Mouse (Mus musculus) mouse embryonic stem cell (cell line): ENCODE measurements at regions not wholly inside any gene's neighbourhood (a gene's known extent, or its start where the extent isn't known, plus 50 kb on each side); places are given as distances from the start of the nearest gene placed in this dataset.

Experiments
- in situ Hi-C, 2 experiments: fragments of 300-500 bp; cut with MboI; formaldehyde crosslinking; loops; 1 replicate in 1 of 2; 3 replicates in 1 of 2; pipeline ENCODE4 v1.14.3; 2019 to 2020; ENCODE audit warnings: low sequenced_read_pairs in 2 of 2, low pct_unique_long_range_greater_than_20kb in 1 of 2, mixed read lengths in 1 of 2; ENCODE audit not compliant: unreplicated experiment in 1 of 2

DNA sequence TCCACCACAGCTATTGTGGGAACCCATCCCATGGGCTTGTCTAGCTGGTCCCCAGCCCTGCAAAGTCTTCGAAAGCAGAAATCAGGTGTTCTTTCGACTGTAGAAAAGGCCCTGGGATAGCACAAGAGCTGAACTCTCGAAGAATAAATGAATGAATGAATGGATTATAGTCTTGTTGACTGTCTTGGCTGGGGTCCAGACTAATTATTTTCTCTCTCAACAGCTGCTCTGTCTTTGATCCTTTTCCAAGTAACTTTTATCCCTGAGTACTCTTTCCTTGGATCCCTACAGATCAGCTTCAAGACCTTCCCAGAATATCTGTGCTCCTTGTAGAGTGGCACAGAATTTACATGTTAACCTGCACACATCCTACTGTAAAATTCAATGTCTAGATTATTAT lies 266.3 kb upstream of the Msx2 start:
- in situ Hi-C loops: no loop called here

DNA sequence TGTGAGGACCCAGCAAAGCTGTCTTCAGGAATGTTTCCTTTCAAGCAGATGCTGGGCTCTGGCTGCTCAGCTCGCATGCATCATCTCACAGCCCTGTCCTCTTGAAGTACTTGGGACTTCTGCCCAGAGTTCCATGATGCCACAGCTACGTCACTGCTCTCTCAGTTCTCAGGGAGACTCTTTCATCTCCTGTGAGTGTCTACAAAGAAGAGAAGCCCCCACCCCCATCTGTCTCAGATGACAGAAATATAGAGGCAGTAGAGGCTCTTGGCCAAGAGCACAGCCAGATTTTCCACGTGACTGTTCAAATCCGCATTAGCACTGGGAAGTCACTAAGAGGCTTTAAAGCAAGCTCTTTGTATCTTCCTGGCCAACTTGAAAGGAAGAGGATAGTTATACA lies 262.1 kb upstream of the Msx2 start:
- in situ Hi-C loops: no loop called here

DNA sequence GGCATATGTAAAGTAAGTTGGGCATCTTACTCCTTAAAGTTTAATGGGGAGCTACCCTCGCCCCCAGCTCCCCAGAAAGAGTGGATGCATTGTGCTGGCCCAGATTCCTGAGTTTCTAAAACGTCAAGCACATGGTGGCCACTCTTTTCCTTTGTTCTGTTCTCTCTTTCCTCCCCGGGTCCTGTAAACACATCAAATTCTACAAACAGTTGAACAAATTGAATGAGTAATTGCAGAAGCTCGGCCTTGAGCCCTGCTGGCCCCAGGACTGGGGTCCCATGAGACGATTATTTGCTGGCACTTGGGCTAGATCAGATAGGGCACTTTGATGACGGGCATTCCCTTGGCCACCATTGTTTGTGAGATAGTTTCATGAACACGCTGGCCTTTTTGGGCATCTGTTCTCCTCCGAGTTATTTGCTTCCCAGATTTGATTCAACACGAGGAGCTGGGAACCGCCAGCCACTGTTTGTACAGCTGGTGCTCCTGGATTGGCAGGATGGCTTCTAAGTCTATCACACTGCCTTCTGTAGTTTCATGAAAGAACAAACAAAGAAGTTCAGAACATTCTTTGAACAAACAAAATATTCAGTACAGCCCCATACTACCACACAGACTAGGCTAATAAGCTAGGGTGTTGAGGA lies 257.5 kb upstream of the Msx2 start:
- in situ Hi-C loops: no loop called here

DNA sequence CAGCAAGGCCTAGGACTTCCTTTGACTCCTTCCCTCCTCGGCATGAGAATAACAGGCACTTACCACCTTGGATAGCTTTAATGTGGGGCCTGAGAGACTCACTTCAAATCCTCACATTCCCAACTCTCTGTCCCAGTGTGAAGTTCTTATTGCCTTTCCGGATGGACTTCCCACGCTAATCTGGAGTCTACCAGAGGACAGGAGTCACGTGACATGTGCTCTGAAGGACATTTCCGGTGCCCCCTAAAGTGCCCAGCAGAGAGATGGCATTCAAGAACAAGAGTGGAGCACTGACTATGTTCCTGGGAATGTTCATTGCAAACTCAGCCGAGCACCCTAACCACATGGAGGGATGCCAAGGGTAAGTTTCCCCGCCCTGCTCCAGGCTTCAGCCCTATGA lies 257.0 kb upstream of the Msx2 start:
- in situ Hi-C loops: no loop called here

DNA sequence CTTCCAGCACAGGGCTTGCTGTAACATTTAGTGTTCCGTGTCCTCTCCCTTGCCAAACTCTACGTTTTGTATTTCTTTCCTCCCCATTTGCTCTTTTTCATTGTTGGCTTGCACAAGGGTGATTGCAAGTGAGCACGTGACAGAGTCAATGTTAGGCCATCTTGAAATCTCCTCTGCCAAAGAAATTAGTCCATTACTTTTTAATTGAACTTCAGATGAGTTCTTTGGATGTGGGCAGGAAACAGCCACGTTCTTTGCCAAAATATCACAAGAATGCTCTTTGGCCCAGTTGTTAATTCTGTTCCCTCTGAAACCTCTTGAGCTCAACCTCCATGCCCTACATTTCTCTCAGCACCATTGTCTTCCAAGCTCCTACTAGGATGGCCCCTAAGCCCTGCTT lies 253.2 kb upstream of the Msx2 start:
- in situ Hi-C loops: no loop called here

DNA sequence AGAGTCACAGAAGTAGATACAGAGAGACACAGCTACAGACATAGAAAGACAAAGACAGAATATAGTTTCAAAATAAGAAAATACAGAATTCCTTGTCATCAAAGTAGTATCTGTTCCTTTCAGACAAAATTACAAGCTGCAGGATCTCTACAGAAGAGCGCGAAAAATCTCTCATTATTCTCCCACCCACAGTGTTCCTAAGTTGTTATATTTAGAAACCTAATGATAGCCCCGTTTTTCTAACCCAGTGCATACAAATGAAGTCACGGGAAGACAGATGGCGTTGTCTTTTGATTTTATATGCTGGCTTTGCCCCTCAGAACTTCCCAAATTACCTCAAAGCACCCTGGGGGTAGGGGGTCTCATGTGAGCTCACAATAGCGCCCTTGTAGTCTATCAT lies 250.0 kb upstream of the Msx2 start:
- in situ Hi-C loops: no loop called here

DNA sequence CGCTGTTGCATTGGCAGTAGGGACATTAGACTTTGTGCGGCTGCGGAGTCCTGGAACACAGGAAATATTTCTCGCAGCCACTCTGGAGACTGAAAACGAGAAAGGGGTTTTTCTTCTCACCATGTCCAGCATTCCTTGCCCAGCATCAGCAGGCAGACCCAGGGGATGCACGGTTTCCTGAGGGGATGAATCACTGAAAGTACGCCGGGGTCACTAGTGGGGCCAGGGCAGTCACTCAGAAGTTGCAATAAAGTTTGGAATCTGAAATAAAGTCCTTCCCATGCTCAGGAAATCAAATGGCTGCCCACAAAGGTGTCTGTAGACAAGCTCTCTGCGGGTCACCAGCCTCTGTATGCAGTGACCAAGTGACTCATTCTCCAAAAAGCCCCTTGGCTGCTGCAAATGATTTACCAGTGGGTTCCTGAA lies 248.2 kb upstream of the Msx2 start:
- in situ Hi-C loops: no loop called here

DNA sequence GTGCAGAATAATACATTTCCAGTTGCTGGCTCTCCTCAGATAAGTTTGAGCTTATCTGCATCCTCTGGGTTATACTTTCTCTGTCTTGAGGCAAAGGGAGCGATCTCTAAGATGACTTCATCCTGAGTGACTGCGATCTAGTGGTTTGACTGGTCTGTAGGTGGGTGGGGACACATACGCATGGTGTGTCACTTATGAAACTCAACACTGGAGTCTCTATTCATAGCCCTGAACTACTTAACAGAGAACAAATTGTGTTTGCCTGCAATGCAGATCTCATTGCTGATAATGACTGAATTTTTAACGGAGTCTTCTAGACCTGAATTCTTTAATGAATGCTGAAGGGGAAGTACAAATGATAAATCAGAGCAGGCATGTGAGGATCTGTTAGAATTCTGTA lies 244.7 kb upstream of the Msx2 start:
- in situ Hi-C loops: no loop called here

DNA sequence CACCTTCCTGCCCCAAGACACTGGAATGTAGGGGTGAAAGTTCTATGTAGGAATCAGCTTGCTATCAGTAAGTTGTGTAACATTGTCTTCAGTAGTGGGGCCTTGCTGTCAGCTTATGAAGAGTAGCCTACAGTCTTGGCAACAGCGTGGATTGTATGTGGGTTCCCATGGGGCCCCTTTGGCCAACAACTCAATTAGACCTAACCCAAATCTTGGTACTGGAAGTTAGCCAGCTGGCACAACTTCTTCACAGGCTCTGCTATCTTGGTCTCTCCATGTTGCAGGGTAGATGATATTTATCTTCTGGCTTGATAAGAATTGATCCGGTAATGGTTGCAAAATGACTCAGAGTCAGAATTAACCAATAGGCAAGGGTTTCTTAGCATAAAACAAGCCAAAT lies 244.2 kb upstream of the Msx2 start:
- in situ Hi-C loops: no loop called here

DNA sequence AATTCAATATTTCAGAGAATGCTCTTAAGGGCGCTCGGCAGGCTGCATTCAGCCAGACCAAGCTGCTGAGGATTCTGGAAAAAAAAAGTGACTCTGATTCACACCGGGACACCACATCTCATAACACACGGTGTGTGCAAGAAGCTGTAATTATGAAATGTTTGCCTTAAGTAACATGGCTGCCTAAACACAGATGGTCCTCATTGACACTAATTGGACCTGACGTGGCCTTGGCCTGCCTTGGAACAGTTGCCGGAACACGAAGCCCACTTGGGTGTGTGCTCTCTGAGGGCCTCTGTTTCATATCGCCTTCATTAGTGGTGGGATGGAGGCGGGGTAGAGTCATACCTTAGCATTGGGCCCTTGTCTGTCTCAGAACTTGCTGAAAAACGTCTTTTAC lies 236.2 kb upstream of the Msx2 start:
- in situ Hi-C loops: no loop called here

DNA sequence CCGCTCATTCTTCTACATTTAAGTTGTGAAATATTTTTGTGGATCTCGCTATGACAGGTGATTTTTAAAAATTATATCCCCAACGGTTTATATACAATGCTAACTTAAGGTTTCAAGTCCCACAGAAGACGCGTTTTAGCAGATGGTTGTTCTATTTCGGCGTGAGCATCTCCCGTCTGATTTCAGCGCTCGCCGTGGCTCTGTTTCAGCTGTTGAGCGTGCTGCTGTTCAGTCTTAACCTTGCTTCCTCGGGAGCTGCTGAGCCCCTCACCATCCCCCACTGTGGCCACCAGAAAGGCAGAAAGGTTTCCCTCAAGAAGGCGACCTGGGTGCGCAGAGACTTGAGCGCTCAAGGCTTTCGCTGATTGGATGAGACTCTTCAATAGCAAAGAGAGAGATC lies 234.7 kb upstream of the Msx2 start:
- in situ Hi-C loops: no loop called here

DNA sequence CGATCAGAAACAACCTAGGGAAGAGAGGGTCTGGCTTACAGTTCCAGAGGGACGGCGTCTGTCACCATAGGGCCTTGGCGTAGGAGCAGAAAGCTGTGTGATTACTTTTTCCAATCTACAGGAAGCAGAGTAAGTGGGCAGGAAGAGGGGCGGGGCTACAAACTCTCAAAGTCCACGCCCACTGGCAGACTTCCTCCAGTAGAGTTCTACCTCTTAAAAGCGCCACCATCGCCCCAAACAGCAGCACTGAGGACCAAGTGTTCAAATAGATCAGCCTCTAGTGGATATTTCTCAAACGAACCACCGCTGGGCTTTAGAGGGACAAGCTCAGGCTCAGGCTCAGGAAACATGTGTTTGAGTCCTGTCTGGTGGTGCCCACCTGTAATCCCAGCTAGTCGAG lies 231.2 kb upstream of the Msx2 start:
- in situ Hi-C loops: no loop called here

DNA sequence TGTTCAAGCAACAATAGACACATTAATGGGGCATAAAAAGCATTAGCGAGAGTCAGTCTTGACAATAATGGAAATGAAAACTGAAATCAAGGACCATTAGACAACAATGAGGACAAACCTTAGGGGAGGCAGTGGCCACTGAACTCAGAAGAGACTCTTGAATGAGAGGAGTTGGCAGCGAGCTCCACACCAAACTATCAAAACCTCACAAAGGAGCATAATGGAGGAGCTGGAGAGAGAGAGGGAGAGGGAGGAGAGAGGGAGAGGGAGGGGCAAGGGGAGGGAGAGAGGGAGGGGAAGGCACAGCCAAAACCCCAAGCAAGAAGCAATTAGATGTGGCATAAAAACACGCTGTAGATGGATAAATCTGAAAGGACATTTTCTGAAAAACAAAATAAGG lies 227.4 kb upstream of the Msx2 start:
- in situ Hi-C loops: no loop called here

DNA sequence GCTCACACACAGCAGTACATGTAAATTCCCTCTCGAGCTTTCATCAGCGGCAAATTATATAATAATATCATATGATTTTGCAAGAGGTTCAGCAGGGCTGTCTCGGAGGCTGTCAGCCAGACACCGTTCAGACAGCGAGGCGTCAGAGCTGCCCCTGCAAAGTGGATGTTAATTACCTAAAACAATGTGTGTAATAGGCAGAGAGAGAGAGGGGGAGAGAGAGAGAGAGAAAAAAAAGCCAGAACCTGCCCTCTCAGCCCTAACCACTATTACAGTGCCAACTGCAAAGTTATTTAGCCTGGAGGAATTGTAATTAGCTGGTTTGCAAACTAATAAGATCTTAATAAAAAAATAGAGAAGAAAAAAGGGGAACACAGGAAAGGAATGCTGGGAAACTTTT lies 225.1 kb upstream of the Msx2 start:
- in situ Hi-C loops: no loop called here

DNA sequence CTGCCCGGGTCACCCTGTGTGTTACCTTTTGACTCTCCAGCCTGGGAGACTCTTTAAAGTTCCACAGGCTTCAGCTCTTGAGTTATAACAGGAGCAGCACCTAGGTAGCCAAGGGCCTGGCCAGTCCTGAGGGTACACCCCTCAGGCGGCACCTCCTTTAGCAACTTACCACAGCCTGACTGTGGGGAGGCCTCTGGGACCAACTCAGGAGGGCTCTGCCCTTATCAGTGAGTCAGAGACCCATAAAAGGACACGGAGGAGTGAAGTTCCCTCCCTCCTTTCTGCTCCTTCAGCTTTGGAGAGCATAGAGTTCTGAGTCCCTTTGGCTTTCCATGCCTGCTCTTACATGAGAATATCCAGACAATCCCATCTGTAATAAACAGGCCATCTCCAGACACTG lies 222.5 kb upstream of the Msx2 start:
- in situ Hi-C loops: no loop called here

DNA sequence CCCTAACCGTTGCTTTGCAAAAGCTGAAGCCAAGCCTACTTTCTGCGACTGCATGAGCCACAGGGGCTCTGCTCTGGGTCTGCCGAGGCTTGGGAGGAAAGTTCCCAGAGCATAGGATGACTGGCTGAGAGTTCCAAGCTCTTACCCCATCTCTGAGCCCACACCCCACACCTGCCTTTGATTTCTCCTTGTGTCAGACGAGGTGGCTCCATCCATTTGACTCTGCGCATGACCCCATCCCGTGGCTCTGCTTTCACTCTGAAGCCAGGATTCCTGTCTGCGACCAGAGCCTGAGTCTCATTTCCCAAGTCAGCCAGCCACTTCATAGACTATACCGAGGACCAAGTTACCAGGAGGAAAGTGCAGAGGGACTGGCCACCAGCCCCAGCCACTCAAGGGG lies 216.1 kb upstream of the Msx2 start:
- in situ Hi-C loops: no loop called here

DNA sequence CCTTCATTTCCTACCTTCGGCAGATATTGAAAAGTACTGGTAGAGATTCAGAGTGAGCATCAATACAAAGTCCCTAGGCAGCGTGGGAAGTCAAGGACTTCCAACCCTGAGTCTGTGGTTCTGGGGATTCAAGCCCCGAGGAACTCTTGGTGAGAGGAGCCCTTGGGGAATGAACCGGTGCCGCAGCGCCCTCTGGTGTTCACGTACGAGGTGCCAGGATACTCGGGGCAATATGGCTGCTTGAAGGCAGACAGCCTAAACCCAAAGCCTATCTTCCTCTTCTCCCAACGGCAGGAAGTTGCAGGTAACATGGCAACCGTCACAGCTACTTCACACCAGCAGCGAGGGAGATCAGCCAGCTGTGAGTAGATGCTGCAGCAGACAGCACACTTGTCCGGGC lies 215.6 kb upstream of the Msx2 start:
- in situ Hi-C loops: no loop called here

DNA sequence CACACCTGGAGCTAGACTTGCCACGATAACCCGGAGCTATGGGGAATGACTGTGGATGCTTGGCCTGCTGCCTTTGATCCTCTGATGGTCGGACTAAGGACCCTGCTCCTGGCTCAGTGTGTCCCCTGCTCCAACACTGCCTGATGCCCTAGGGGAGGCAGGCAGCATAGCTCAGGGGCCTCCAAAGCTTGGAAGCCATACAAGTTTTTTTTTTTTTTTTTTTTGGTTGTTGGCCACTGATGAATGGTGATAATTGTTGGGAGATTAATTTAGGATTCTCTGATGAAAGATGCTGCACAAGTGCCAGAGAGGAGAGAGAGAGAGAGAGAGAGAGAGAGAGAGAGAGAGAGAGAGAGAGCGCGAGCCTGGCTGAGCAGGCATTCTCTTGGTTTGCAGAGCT lies 211.6 kb upstream of the Msx2 start:
- in situ Hi-C loops: no loop called here

DNA sequence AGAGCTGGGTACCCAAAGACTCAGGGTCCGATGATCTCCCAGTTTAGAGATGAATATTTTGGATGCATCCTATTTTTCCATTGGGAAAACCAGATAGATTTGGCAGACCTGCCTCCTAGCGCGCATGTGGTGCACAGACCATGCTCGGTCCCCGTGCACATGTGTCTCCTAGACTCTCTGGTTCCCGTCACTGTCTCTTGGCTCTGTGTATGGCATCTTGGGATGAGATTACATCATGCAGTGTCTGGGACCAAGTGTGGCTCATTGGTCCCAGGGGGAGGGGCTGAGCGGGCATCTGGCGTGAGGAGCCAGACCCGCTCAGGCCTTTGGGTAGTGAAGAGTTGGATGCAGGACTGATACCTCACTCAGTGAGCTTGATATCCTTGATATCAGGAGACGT lies 204.3 kb upstream of the Msx2 start:
- in situ Hi-C loops: no loop called here

DNA sequence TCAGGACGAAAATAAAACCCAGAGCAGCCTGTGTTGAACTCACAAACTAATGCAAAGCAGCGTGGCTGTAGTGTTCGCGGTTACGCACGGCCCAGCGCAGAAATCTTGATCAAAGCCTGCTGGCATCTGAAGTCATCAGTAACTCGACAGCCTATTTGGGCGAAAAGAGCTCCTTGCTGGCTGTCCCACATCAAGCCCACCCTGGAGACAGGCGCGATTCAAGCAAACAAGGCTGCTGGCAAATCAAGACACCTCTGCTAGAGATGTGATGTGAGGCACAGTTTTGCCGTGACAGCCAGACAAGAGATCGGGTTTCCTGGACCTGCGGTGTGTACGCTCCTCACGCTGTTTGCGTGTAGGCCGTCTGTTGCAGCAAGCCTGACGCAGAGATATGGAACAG lies 197.5 kb upstream of the Msx2 start:
- in situ Hi-C loops: no loop called here

DNA sequence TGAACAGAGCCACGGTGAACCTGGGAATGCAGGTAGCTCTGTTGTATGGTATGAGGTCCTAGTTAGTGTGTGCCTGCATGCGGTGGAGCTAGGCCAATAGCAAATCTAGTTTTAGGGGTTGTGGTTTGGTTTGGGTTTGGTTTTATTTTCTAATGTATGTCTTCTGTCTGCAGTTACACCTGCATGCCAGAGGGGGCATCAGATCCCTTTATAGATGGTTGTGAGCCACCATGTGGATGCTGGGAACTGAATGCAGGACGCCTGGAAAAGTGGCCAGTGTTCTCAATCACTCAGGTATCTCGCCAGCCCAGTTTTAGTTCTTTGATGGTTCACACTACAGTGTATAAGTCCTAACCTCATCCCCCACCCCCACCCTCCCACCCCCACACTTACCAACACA lies 194.6 kb upstream of the Msx2 start:
- in situ Hi-C loops: no loop called here
